Comparison of ENCODE assay signal across 7 mouse cellular contexts in the genomic region with DNA sequence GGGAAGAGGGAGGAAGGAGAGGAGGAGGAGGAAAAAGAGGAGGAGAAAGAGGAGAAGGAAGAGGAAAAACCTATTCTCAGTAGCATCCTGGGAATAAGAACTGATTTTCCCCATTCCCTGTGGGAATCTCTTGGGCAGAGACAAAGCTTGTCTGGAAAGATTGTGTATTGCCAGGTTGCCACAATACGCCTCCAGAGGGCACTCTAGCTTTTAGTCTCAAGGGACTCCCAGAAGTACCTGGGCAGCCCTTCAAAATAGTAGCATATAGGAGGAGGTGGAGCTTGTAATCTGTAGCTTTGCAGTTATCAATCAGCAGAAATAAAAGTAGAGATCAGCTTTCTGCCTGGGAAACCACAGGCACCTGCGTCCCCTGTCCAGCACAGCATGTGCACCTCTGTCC.
A peak's percentile ranks its signal among the peaks of the same experiment; 100 is the strongest.
DNase-seq lines count a peak whose midpoint lies in the region.

No protein-coding gene starts in this region.

- peak; percentile 21 to 32 for DNase-seq in left cerebral cortex, adult 18-20 months (ENCODE audit: low spot score in 2 of 2)
- DNase-seq in left cerebral cortex, adult 11 months (ENCODE audit: low spot score), result no peak
- peak; percentile 51 for DNase-seq in R1 (ENCODE audit: low read depth, low spot score)
- peak; percentile 15 to 37 for DNase-seq in cerebellum, adult 18-20 months
- DNase-seq in hindlimb bud, embryonic 11.5 days (ENCODE audit: extremely low spot score, low read depth, low spot score), result peak; percentile 14
- peak; percentile 45 for DNase-seq in lung, postnatal 25 days (ENCODE audit: low spot score)
- DNase-seq in thymus, postnatal 36 days, result no peak

Comparison
In these comparisons a context has a peak if more than half of its experiments do, and no peak if none do; other contexts are left out.
1. DNase-seq: peak in left cerebral cortex, adult 18-20 months (2 of 2), R1 (single experiment), cerebellum, adult 18-20 months (2 of 2), hindlimb bud, embryonic 11.5 days (single experiment) and lung, postnatal 25 days (single experiment); none in left cerebral cortex, adult 11 months (single experiment) and thymus, postnatal 36 days (0 of 2).